Mouse (Mus musculus) ovary, postnatal 14 days (tissue): Measurements from ENCODE around the gene Klhdc1.
A peak's percentile ranks its signal among the peaks of the same experiment; 100 is the strongest.

Source experiments
- DNase-seq: peaks from one replicate; pipeline ENCODE4 v3.0.0; 2022; ENCODE audit warnings: low spot score

Klhdc1 gene

DNA sequence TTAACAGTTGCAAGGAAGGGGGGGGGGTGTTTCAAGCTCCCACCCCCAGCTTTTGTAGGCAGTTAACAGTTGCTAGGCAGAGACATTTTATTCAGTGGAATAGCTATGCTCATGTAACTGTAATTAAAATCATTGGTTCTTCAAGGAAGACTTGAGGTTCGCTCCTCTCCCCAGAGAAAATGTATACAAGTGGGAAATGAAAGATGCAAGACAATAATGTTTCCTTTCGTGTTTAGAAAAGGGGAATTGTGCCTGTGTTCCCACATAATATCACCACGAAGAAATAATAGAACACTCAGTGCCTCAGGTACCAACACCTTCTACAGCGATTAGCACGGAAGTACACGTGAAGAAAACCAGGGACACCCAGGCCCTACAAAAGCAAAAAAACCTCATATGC is at the start of gene Klhdc1:
Klhdc1 (plus strand) TSS at position 301 of the 400 bp plus-strand sequence.
- DNase-seq = no peak

DNA sequence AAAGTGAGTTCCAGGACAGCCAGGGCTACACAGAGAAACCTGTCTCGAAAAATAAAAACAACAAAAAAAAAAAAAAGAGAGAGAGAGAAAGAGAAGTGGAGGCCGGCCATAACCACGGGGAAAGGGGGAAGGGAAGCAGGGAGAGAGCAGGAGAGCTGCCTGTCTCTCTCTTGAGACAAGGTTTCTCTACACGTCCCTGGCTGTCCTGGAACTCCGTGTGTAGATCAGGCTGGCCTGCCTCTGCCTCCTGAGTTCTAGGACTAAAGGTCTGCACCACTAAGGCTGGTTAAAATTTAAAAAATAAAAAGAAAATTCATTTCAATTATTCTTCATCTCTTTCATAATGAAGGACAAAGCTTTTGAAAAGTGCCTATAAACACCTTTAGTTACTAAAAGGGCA is 49.6 kb upstream of the Klhdc1 start:
- DNase-seq = no peak

DNA sequence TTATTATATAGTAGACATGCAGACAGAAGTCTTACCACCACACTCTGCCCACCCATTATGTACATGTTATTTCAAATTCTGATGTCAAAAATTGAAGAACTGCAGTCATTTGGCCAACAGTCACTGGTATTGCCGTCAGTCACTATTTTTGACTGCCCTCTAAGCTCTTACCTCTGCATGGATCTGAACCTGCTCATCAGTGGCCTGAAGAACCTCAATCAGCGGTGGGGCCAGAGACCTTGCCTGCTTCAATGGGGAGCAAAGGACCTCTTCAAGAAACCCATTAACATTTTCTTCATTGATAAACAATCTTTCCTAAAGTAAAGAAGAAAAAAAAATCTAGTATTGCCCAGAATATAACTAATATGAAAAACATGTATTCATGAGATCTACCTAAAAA is 48.3 kb upstream of the Klhdc1 start:
- DNase-seq = no peak

DNA sequence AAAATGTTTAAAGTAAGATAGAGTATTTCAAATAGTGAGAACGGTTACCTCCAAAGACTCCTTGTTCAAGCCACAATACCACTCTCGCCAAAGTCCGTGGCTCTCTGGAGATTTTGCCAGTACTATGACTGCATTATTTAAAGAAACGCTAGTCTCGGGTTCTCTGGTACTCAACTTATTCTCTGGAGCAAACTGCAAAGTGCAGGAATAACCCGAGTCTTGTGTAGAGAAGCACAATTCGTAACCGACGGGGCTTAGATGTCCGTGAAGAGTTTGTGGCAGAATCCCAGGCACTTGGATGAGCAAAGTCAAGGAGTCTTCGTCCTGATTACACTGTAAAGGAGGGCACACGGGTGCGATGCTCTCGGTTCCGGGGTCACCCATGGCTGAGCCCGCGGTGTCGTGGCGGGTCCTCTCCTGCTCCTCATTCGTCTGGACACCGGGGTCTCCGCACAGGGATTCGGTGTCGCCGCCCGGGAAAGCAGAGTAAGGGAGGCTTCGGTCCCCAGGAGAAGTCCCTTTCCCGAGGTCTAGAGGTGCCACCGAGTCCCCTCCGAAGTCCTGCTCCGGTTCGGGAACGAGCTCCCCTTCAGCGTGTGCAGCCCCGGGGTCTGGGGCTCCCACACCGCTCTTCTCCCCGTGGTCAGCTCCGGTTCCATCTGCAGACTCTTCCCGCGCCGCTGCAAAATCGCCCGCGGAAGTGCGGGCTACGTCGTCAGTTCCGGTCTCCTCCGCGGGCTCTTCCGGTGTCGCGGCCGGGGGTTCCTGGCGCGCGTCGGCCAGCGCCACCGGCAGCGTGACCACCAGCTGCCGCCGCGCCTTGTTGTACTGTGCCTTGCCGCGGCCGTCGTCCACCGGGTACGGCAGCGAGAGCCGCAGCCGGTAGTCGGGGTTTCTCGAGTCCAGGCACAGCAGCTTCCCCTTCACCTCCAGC is 44.3 kb upstream of the Klhdc1 start, which contains the start of gene Gm49383:
Gm49383 (minus strand) TSS at position 661 of the 934 bp plus-strand sequence.
- DNase-seq = peak; percentile 37

DNA sequence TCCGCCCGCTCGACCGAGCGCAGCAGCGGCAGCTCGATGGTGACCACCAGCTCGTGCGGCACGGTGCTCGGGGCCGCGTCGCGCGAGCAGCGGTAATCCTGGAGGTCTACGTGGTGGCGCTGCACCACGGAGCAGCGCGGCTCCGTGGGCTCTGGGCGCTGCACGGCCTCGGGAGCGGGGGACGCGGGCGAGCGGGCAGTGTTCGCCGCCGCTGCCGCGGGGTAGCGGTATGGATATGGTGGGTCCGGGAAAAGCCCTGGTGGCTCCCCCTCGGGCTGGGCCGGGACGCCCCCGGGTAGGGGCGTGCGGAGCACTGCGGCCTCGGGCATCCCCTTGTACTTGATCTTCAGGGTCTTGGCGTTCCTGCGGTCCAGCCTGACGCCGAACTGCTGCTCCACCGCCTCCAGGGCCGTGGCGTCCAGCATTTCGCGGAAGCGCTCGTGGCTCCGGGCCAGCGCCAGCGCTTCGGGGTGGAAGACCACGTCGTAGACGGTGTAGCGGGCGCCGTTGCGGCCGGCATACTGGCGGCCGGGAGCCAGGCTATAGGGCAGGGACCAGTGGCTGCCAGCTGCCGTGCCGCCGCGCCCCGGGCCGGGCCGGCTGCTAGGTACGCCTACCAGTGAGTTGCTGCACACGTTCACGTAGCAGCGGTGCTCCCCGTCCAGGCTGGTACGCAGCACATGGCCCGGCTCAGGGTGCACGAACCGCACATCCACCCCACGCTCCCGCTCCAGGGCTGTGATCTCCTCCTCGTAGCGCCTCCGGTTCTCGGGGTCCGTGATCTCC is 43.4 kb upstream of the Klhdc1 start:
- DNase-seq = peak; percentile 46

DNA sequence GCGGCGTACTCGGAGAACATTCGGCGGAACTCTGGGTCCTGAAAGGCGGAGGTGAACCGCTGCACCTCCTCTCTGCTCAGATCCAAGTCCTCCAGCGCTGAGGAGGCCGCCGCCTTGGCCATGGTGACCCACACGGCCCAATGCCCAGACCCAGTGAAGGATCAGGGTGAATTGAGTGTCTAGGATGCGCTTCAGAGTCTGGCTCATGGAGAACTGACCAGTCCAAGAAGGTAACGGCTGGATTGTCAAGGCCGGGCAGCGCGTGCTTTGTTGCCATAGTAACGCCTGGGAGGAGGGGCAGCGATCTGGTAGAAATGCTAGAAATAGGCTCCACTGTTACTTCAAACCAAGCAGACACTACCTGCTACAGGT is 42.8 kb upstream of the Klhdc1 start, which contains the start of gene Dnaaf2:
Dnaaf2 (minus strand) TSS at position 266 of the 372 bp plus-strand sequence.
- peak; percentile 73 for DNase-seq

DNA sequence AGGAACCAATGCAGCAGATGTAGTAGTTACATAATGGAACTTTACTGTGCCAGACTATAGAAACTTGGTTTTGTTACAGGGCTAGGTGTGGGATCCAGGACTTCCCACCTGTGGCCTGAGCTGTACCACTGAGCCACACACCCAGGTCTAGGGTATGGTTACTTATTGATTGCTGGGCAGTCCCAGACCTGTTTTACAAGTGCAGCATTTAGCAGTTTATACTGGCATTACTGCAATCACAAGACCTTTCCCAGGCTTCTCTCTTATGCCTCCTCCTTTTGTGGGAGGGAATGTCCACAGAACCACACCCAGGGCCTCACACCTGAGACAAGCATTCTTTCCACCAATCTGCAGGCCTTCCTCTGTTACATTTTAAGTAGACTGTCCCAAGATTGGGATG is 42.0 kb upstream of the Klhdc1 start:
- DNase-seq = no peak

DNA sequence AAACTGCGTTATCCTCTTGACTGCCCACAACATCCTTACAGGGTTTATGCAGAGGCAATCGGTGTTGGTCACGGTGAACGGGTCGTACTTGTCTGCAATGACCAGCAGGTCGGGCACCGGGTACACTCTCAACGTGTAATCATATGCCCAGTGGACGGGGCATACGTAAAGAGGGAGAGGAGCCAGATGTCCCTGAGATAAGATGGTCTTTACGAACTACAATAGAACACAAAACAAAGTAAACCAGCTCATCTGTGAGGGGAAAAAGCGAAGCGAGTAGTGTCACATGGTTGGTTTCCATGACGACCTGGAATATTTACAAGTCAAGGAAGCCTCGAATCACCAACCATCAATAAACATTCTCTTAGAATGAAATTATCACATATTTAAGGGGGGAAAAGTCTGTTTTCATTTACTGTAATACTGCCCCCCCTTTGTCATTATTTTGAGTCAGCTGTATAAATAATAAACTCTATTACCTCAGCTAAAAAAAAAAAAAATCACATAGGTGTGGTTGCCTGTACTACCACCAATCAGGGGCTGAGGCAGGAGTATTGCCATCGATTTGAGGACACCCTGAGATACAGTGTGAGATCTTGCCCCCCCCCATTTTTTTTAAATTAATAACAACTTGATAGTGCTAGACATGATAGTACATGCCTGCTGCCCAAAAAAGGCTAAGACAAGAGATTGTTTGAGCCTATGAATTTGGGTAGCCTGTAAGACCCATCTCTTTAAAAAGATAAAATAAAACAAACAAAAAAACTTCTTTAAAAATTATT is 36.7 kb upstream of the Klhdc1 start, which contains the start of gene Gm49384:
Gm49384 (minus strand) TSS at position 216 of the 782 bp plus-strand sequence.
- no peak for DNase-seq

DNA sequence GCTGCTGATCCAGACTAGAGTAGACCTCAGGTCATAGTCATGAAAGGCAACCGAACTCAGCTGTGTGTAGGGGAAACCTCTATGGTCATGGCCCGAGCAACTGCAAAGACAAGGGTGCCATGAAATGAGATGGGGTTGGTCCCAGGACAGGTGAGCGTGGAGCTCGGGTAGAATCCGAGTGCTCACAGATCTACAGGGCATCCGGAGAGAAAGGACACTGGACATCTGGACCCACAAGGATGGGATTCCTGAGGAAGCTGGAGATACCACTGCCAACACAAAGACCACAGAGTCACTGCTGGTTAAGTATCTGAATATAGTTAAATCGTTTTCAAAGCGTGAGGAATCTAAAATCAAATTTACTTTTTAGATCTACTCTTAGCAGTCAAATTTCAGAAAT is 33.6 kb upstream of the Klhdc1 start:
- no peak for DNase-seq

DNA sequence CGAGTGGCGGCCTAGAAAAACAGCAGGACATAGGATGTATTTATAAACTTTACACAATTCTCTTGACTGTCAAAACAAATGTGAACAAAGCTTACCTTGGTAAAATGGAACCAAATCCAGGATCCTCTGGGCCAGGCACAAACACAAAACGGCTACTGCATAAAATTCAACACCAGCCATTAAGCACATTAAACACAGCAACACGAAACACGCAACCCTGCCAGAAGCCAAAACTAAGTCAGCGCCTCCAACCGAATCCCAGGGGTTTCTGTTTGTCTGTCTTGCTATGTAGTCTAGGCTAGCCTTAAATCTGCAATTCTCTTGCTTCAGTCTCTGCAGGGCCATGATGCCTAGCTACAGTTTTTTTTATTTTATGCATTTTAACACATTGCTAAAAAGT is 33.0 kb upstream of the Klhdc1 start:
- no peak for DNase-seq

DNA sequence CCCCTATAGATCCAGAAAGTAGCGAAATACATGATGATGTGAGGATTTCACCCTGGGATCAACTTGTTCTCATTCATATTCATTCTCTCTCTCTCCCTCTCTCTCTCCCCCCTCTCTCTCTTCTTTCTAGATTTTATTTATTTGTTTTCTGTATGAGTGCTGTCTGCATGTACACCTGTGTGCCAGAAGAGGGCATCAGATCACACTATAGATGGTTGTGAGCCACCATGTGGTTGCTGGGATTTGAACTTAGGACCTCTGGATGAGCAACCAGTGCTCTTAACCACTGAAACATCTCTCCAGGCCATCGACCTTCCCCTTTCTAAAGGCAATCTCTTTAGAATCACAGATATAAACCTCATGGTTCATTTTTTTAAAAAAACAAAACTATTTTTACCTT is 32.5 kb upstream of the Klhdc1 start:
- no peak for DNase-seq

DNA sequence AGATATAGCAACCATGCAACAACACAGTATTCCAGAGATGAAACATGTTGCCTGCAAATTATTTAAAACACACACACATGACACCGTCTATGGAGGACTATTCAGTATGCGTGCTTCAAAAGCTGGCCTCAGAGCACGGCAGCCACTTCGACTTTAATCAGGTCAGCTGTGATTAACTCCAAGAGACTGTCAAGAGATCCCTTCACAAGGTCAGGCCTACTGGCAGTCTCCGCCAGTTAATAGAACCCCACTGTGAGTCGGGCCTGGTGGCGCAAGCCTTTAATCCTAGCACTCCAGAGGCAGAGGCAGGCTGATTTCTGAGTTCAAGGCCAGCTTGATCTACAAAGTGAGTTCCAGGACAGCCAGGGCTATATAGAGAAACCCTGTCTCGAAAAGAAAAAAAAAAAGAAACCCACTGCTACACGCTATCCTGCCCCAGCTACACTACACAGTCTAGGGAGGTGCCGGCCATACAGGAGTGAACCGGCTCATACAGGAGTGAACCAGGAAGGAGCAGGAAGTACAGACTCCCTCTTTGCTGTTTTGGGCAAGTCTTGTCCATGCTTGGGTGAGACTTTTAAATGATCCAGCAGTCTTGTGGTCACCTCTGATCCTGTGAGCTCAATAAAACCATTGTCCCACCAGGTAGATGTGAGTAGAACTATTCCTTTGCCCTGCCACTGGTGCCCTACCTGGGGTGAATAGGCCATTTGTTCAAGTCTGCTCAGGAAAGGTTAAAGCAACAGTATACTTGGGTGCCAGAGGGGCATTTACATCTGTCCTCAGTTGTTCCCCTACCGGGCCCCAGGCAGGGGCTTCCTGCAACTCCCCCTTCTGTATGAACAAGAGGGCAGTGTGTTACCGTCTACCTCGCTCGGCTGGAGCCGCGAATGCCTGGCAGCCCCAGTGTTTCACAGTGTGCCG is 30.7 kb upstream of the Klhdc1 start:
- DNase-seq = no peak

DNA sequence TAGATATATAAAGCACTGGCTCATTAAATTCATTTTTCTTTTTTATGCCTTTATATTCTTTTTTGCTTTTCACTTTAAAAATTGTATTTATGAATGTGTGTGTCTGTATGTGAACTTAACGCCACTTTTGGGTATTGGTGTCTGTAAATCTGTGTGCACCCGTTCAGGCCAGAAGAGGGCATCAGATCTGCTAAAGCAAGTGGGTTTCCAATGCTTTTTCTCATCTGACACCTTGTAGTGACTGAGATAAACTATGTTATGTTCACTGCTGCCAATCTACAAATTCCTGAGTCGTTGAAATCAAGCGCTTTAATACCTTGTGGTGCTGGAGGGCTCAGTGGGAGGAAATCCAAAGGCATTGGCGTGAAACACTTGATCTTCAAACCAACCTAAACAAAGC is 29.9 kb upstream of the Klhdc1 start:
- no peak for DNase-seq

DNA sequence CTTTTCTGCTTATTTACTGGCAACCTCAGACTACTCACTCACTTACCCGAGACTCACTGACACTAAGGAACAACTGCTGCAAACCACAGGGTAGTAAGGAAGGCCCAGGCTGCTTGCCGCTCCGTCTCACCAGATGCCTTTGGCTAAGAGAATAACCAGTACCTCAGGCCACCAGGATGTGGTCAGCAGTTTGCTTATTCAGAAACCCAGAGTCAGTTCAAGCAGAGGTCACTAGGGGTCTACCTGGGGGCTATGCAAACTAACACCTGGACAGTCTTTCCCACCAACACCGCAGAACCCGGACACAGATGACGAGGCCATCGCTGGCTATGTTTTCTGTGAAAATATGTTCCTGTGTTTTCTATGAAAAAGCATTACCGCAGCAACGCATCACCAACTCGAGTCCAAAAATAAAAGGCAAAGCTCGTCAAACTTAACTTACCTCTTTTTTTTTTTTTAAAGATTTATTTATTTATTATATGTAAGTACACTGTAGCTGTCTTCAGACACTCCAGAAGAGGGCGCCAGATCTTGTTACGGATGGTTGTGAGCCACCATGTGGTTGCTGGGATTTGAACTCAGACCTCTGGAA is 27.7 kb upstream of the Klhdc1 start:
- no peak for DNase-seq

DNA sequence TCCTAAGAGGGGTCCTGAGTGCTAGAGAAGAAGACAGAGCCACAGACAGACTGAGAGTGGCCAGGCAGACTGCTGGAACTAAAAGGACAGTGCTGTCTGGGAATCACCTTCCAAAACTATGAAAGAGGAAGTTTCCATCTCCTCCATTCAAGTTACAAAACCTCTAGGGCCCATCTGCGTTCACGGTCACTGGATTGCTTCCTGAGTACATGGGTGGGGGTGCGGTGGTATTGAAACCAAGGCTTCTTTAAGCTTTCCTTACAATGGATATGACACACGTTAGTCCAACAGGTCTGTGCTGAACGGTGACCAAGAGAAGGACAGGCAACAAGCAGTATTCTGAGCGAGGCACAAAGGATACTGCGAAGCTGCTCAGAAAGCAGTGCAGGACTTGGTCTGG is 26.6 kb upstream of the Klhdc1 start:
- DNase-seq = no peak

DNA sequence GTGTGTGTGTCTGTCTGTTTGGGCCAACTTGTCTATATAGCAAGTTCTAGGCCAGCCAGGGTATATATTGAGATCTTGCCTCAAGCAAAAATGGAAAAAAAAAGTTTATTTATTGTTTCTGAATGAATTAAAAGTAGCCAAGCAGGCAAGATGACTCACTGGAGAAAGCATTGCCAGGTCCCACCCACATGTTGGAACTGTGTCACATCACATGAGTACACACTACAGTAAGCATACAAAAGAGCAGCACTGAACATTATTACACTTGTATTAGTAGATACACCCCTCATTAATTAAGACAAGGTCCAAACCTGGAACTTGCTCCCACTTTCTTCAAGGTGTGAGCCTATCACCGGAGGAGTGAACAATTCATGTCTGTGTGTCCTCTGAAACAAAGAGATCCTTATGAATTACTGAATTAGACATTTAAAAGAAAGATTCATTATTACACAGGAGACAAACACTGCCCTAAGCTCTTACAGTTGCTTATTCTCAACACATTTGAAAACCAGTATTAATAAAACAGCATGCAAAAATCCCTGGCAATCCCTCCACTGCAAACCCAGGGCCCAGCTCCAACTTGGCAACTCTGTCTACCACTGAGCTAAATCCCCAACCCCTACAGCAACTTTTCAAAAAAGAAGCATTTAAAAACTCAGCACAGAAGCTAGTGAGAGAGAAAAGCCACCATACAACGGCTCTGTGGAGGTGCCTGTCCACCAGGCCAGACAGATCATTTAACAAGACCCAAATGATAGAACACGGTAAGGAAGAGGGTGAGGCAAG is 25.8 kb upstream of the Klhdc1 start:
- peak; percentile 33 for DNase-seq

DNA sequence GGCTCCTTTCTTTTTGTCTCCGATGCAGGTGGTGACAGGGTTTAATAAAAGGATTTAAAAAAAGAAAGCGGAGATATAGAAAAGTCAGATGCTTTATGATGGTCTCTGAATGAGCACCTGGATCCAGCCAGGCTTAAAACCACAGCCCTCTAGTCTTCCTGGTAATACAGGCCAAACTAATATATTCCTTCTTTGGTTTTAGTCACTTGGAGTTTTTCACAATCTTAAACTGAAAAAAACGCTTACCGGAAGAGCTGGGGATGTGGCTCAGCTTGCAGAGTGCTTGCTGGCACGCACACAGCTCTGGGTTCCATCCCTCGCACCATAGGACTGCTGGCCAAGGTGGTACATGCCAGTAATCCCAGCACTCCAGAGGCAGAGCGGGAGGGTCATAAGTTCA is 24.4 kb upstream of the Klhdc1 start:
- no peak for DNase-seq

DNA sequence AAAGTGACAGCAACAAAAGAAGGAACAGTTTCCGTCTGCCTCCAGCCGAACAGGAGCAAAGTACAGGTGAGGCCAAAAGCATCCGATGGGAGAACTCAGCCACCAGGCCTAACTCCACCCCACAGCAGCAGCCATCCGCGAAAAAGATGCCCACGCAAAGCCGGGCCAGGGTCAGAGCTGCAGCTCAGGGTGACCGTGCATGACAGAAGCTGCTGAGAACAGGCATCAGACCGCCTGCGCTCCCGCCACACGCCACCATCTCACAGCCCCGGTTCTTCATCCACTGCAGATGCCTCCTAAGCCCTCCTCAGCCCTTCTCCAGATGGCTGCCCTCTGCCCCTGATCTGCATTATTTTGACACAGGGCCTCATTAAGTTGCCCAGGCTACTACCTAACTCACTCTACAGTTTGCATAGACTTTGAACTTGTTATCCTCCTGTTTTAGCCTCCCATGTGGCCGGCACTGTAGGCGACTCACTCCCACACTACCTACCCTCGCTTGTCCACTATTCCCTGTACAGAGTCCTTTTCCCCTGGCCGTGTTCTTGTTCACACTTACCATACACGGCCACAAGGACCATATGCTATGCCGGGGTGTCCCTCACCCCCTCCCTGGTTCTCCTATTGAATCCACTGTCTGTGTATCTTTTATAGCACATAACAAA is 20.2 kb upstream of the Klhdc1 start:
- DNase-seq = no peak

DNA sequence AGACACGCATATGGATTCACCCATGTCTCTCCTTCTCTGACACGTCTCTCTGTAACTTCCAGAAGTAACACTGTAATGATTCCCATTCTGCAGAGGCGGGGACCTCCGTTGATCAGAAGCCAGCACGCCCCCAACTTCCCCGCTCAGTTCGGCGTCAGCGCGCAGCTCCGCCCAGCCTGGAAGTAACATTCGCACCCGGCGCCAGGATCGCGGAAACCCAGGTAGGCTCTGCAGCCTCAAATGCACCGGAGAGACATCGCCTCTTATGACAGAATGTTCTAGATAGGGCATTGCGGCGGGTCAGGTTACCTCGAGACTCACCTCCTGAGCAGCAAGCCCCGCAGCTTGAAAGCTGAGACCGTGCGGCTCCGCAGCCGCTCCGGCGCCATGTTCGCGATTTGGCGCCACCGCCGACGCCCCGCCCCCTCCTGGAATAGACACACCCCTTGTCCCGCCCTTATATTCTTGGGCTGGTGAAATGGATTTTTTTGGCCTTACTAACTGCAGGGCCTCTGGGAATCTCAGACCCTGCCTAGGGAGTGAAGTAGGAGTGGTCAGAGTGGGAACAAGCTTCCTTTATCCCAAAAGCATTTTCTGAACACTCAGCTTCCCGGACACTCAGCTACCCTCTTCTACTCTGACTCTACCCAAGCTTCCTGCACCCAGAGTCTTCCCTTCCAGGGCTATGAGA is 13.1 kb upstream of the Klhdc1 start, which contains the start of gene Pole2:
Pole2 (minus strand) TSS at position 420 of the 691 bp plus-strand sequence.
- peak; percentile 91 for DNase-seq
